Mouse (Mus musculus) spleen, postnatal 36 days (tissue): ENCODE measurements around the gene Tenm3.
A peak's percentile ranks its signal among the peaks of the same experiment; 100 is the strongest.

Experiments used
- DNase-seq, 2 experiments: peaks; one replicate each; pipeline ENCODE4 v3.0.0; 2022; ENCODE audit warnings: low spot score in 2 of 2, mixed read lengths in 1 of 2

Gene Tenm3

DNA sequence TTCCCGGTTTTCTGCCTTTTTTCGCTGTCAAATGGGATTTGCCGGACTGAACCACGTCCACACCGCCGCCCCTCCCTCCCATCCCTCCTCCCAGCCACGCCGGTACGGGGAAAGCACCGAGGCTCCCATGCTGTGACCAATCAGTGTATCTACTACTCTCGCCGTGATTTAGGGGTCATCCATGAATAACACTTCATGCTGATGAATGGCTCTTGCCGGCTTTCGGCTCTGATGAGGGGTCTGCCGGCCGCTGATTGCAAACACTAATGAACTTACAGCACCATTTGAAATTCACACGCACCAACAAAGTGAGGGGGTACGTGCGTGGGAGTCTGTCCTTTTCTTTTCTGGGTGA is at the start of gene Tenm3:
Gene Tenm3 (minus strand): TSS at position 21 of the 355 bp plus-strand sequence.
- DNase-seq = no peak

DNA sequence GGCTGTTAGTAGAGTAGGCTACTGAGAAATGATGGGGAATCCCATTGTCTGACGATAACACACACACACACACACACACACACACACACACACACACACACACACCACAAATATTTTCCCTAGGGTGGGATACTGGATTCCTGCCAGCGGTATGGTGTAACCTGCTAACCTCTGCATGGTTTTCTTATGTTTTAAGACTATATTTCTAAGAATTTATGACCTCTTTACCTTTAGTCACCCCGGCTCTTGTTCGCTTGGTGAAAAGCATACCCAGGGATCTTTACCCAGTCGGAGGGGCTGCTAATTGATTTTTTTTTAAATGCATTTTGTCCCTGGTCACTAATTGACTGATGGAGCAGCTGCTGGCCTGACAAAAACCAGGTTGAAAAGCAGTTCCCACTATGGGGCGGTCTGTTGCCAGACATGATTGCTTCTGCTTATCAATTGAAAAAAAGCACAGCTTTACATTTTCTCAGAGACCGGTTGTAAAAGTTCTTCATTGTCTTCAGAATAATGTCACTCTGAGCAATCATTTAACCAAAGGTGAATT is 46.5 kb upstream of the Tenm3 start:
- no peak for DNase-seq

DNA sequence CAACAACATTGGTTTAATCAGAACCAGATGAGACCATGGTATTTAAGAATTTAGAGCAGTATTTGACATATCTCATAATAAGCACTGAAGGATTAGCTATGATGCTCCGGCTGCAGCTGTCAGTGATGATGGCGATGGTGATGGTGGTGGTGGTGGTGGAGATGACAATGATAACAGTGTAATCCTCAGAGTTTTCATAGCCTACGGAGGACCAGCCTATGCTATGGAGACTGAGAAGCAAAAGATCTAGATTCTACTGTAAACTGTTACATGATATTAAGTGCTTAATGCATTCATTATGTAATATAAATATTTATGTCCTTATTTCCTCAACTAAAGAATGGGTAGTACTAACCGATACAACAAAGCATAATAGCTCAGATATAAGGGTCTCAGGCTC is 40.5 kb upstream of the Tenm3 start:
- no peak for DNase-seq

DNA sequence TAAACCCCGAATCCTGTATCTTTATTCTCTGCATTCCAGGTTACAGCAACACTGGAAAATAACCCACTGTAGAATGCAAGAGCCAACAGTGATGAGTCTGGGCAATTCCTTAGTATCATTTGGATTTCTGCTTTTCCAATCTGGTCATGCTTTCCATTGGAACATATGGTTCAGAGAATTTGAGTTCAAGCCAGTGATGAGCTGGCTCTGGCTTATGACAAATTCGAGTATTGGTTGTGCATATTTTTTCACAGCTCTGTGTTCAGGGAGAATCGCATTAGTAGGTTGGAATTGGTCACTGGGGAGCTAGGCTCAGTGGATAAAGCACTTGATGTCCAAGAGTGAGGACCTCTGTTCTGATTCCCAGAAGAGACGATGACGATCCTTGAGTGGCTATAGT is 36.8 kb upstream of the Tenm3 start:
- DNase-seq = no peak

DNA sequence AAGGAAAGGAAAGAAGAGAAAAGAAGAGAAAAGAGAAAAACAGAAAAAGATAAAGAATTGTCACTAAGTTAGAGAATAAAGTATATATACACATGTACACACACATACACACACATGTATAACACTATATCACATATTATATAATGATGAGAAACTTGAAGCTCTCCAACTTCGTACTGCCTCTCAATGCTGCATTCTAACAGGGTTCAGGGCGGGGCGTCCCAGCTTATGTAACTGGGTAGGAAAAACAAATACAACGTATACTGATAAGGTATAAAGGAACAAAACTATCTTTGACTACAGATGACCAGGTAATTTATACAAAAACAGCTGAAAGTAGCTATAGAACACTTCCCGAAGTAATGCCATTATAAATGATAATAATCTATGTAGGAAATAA is 22.2 kb upstream of the Tenm3 start:
- DNase-seq = no peak

DNA sequence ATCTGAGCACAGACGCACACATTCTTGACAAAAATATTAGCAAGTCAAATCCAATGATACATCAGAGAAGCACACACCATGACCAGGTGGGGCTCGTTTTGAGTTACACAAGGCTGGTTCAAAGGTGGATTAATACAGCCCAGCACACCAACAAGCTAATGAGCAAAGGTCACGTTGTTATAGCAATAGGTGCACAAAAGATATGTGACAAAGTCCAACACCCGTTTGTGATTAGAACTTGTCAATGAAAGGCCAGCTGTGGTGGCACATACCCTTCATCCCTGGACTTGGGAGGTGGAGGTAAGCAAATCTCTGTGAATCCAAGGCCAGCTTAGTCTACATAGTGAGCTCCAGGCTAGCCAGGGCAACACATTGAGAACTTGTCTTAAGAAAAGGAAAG is 21.7 kb upstream of the Tenm3 start:
- DNase-seq = no peak

DNA sequence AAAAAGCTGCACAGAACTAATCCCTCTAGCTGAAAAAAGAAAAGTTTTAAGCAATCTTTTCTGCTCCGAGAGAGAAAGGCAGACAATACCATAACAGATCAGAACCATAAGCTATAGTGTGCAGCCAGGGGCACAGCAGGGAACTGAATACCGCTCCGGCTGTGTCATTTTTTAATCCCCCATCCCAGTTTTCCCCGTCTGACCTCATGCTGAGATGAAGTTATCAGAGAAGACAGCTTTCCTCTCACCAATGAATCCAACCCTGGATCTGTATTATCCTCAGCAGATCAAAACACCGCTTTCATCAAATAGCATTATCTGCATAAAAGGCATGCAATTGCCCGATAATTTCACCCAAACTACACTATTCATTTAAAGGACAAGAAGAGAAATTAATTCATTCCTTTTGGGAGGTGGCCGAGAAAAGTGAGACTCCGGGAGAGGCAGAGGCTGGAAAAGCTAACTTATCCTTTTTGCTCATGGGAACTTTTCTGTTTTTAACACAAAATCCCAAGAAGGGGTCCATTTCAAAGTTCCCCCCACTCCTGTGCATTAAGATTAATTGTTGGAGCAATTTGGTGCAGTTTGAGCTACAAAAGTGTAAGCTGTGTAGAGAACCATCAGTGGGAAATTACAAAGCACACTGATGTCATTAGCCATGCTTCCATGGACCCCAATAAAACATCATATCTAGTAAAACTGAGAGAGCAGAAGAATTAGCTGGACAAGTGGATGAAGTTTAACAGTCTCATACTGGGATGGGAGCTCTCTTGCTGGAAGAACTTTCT is 6.7 kb upstream of the Tenm3 start:
- DNase-seq = no peak

DNA sequence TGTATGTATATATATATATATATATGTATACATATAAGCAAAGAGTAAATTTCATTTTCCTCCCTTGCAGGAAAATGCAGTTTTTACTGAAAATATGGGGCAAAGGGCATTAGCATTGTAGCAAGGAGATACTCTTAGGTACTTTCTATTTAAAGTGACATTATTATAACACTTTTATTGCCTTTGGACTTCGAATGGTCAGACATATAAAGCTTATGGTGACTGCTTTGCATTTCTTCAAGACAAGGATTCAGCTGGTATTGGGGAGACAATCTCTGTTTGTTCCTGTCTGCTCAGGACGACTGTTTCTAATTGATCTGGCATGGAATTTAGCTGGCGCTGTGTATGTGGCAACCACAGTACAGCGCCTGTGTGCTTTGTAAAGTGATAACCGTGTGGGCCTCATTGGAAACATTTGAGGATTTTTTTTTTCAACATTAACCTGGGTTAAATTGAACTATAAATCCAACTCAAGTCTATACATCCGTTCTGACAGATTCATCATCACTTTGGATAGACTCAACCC is 5.4 kb upstream of the Tenm3 start:
- no peak for DNase-seq

DNA sequence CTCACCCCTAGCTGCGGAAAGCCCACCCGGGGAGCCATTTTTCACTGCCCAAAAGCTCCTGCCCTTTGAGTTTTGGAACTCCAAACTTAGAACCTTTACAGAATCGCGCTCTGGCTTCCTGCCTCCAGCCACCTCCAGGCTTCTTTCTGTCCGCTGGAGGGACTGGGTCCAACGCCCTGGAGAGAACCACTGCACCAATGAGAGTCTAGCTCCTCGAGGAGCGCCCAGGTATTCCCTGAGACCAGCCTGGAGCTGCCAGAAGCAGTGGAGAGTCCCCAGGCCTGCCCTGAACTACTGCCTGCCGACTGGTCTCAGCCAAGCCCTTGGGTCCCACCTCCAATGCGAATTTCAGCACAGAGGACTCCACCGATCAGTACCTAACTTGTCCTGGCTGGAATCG is 1.2 kb upstream of the Tenm3 start:
- no peak for DNase-seq

DNA sequence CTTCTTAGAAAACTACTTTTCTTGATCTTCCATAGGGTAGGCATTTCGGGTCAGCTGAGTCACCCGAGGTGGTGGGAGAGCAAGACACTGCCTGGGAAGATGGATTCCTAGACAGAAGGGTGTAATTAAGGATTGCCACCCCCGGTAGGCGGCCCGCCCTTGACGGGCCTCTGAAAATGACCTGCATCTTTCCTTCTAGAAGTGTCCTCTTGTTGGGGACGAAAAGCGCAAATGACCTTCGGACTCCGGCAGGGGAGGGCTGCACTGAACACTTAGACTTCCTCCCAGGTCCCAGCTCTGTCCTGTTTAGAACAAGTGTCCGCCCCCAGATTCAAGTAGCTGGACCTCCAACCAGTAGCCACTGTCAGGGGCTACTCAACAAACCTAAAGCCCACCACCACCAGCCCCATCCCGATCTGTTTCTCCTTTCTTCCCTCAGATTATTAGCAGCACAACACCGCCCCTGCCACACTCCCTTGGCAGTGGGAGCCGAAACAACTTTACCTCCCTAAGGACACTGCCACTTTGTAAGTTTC is 687 bp upstream of the Tenm3 start:
- DNase-seq = no peak

DNA sequence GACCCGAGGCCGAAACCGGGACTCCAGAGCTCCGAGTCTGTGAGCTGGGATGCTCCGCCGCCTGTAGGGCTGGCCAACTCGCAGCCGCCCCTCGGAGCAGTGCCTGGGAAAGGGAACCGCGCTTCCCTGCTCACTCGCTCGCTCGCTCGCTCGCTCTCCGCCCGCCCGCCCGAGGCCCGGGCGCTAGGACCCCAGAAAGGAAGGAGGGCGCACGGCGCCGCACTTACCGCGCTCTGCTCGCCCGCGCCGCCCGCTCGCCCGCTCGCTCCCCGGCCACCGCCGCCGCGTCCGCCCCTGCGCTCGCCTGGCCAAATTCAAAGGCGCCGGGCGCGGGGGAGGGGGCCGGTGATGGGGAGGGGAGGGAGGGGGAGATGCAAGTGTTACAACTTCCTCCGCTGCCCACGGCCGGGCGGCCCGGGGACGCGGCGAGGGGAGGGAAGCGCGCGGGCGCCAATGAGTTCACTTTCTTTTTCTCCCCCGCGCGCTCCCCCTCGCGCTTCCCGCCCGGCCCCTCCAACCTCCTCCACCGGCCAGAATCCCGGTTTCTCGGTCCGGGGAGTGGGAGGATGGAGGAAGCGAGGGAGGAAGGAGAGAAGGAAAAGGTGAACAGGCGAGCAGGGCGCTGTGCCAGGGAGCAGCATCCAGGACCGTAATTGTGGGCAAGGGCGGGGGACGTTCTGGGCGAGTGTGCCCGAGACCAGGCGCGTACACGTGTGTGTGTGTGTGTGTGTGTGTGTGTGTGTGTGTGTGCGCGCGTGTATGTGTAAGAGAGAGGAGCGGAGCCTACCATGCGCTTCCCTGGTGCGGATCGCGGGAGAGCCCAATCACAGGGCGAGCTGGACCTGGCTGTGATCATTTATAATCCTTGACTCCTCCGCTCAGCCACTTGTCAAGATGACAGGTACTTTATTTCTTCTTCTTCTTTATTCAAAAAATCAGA is 490 bp downstream of the Tenm3 start:
- no peak for DNase-seq

DNA sequence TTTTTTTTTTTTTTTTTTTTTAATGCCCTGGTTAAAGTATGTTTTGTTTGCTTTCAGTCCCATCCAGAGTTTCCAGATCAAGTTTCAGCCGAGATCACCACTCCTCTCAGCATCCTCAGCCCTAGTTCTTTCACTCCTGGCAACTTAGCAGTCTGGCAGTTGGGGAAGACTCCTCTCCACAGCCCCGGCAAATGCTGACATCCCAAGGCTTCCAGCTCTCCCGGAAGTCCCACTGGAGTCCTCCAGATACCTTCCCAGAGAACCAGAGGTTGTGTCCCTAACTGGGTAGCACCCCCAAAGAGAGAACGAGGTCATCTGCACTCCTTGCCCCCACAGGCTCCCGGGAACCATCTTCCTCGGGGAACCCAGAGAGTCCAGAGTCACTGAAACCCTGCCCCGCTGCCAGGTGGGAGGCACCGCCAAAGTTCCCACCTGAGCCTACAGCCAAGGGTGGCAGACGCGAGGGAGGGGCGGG is 1.2 kb downstream of the Tenm3 start:
- no peak for DNase-seq

DNA sequence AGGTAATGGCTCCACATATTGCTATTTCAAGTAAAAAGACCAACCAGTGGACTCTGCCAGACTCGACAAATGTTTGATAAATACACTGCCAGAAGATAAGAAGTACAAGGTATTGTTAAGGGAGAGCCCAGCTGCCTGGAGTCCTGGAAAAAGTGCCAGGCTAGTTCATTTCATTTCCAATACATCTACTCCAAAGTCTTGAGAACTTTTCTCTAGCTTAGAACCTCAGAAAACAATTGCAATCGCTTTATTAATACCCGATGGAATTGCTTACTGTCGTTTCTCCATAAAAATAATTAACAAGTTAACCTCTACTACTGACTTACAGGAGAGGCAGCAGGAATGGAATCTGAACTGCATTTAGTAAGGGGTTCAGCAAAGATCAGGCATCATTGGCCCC is 1.7 kb downstream of the Tenm3 start:
- DNase-seq = no peak

DNA sequence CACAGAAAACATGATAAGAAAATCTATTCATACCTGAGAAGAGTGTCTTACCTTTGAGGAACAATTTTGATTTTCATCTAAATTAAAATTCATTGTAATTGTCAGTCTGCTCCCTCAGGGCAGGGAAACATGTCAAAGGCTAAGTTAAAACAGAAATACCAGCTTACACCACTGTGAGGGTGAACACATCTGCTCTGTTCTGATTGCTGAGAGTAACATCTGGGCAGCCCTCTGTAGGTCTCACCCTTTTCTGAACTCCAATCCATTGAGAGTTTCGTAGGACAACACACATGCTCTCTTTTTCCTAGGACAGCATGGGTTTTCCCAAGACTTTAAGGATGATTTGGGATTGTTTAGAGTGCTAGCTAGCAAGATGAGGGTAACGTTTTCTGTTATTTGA is 8.0 kb downstream of the Tenm3 start:
- no peak for DNase-seq

DNA sequence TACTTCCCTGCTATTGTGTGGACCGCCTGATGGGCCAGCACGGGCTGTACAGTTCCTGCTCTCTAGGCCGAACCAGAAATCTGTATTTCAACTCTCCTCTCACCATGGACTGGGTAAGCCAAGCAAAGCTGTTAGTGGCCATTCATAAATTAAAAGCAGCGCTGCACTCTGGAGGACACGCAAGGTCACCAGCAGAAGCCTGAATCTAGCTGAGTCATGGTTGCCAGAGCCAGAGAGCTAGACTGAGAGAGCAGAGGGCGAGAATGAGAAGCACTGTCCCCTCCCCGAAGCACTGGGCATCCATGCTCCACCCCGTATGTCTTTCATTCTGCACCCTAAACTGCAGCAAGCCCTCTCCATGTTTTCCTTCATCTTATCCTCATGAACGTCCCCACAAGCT is 16.3 kb downstream of the Tenm3 start:
- DNase-seq = no peak

DNA sequence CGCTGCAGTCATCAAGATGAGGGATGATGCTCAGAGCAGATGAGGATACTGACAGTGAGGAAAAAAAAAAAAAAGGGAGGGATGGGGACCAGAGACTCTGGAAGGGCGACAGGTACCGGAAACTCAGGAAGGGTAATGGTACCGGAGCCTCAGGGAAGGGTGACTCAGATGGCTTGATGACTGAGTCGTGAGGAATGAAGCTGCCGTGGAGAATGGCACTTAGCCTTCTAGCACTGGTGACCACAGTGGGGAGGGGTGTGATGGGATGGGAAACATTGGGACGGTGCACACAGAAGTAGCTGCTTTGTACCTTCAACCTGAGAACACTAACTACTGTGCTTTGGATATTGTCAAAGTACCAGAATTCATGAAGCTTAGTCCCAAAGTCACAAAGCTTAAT is 18.1 kb downstream of the Tenm3 start:
- no peak for DNase-seq

DNA sequence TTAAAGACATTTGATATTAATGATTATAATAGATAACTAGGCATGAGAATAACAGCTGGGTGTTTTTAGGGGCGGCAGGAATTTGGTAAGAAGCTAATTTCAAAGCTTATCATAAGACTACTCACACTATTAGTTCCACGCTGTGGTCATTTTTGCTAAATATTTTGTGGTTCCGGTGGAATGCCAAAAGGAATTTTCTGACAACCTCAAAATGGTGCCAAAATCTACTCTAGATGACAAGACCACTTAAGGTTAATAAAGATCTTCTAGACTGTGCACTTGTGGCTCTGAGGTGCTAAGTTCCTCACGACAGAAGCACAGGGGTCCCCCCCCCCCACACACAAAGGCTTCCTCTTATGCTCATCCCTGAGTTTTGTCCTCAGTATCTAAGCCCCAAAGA is 21.5 kb downstream of the Tenm3 start:
- no peak for DNase-seq

DNA sequence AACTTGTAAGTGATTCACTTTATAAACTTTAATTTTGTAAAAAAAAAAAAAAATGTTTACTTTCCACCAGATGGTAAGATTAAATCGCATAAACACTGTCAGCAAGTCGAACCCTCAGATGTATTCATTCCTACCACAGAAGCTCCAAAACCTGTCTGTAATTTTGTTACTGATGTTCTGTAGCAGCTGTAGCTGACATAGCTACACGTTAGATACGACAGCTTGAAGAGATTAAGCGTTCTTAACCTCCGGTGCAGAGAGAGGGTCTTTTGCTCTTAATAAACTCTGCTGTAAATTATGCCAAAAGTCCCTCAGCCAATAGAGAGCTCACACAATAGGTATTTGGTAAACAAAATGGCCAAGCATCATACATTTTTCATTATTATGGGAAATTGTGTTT is 23.8 kb downstream of the Tenm3 start:
- DNase-seq = no peak

DNA sequence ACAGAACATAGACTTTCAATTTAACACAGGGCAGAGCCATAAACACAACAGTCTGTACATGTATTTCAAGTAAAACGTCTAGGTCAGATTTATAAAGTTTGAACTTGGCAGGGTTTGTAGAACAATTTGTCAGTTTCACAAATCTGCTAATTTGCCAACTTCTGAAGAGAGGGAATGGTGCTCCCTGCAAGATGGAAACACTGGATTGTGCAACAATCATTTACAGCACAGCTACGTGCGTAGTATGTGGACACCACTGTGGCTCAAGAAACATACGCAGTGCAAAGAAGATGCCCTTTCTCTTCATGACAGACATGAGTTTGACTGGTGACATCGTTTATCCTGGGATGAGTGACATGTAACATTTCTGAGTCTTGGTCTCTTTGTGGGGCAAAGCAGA is 24.4 kb downstream of the Tenm3 start:
- DNase-seq = no peak

DNA sequence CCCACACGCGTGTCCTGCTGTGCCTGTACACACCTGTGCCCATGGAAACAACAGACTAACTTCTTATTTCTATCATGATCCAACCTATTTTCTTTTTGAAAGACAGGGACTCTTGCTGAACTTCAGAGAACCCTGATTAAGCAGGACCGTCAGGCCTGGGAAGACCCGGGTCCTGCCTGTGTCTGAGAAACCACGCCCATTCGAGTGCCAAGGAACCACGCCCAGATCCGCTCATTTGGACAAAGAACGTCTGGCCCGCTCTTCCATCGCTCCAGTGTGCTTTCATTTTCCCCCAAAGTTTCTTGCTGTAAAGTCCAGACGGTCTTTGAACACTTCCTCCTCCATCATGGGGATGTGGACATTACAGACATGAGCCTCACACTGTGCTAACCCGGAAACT is 26.8 kb downstream of the Tenm3 start:
- DNase-seq = peak in 1 of 2 experiments; percentile 3

DNA sequence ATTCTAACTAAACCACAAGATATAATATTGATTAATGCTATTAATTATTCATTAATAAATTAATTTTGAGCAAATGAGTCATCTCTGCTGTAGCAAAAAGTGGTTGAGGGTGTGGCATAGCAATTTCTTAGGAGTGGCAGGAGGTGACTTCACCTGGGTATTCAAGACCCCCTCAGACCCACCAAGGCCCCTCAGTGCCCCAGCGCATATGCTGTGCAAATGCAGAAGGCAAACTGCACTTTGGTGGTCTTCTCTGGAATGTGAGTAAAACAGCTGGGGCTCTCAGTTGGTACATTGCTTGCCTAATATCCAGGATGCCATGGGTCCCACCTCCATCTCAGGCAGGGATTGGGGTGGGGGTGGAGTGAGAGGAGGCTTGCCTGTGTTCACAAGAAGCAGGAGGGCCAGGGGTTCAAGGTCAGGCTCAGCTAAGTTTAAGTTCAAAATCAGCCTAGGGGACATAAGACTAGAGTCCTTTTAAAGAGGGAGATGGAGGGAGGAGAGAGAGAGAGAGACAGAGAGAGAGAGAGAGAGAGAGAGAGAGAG is 31.5 kb downstream of the Tenm3 start:
- no peak for DNase-seq

DNA sequence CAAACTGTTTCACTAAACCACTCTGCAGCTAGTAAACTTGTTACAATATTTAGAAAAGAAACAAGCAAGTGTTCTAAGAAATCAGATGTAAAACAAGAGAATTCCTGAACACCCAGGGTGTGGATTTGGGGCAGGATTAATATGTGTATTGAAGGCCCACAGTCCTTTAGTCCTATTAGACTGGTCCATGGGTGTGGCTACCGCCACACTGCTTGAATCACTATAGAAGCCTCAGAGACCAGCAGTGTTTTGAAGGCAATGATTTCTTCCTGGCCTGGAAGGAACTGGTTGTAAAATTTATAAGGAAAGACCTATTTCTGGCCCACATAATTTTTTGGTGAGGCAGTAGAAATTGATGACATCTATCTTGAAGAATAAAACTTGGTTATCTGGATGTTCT is 33.1 kb downstream of the Tenm3 start:
- DNase-seq = no peak
